Mouse (Mus musculus) MN1 (cell line): Measurements from ENCODE around the gene Rap2a.

Source experiments
- DNase-seq: peaks from one replicate; pipeline ENCODE4 v3.0.0-alpha.2; 2016; ENCODE audit warnings: low spot score

Rap2a gene

DNA sequence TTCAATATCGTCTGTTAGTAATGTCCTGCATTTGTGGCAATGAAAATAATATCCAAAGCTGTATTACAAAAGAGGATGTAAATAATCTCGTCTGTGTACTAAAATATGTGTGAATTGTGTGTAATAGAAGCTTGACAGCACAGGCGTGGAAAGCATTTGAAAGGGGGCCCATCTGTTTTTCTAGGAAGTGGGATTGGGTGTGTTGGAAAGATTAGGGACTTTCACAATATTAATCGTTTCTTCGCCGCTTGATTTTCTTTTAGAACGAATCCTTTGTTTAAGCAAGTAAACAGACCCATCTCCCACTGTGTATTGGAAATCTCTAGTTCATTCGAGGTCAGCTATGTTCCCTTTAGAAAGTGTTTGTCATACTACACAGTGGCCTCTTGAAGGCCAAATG is 64.2 kb downstream of the Rap2a start:
- no peak for DNase-seq

DNA sequence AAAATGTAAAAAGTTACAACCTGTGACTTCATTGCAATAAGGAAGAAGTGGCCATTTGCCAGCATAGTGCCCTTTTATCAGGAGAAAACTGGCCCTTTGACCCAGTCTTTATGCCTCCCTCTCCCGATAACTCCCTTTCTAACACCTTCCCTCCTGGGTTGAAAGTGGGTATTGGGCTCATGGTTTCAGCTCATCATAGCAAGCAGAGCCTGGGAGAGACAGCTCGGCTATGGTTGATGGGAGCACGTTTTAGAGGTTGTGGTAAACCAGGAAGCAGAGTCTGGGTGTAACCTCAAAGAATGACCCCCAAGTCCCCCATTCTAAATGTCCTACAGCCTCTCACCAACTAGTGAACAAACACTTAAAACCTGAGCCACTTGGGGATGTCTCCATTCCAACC is 64.7 kb downstream of the Rap2a start:
- no peak for DNase-seq

DNA sequence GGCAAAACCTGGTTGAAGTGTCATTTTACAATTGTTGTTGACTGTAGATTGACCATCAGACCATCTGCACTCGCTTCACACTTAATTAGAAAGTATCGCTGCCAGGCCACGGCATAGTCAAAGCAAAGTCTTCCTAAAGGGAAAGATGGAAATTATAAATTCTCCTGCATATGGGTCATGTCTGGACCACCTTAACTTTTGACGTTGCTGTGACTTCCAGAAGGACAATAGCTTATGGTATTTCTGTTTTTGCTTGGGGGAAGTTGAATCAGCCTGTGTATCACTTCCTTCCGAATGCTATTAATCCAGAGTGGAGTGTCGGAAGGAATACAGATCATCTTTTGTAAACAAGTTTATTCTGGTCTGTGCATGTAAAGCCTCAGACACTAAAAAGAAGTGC is 65.6 kb downstream of the Rap2a start:
- DNase-seq, result no peak

DNA sequence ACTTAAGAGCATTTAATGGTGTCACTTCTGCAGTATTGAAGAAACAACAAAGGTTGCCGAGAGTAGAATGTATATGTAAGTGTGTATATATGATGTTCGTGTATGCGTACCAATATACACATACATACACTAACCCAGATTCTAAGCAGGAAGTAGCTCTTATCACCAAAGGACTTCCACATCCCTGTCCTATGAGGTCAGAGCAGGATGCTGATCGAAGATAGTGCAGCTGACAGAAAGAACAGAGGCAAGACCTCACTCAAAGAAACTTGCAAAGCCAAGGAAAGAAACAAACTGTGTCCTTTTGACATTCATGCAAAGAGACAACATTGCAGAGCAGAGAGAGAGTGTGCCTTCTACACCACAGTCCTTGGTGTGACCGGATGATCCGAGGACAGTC is 66.3 kb downstream of the Rap2a start:
- no peak for DNase-seq

DNA sequence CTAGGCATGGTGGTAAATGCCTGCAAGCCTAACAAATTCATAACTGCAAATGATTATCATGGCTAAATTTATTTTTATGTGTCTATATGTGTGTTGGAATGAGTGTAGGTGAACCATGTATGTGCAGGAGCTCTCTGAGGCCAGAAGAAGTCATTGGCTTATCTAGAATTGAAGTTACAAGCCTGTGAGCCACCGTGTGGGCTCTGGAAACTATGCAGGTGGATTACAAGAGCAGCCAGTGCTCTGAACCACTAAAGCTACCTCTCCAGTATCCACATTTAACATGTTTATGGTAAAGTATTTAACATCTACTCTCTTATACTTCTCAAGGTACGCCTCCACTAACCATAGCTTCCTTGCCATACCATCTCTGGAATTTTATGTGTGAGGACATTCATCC is 66.7 kb downstream of the Rap2a start:
- DNase-seq, result no peak
